Mouse (Mus musculus) heart, postnatal 36 days (tissue): ENCODE measurements at regions not wholly inside any gene's neighbourhood (a gene's known extent, or its start where the extent isn't known, plus 50 kb on each side); places are given as distances from the start of the nearest gene placed in this dataset.

Source experiments
- DNase-seq, 2 experiments: peaks; one replicate each; pipeline ENCODE4 v3.0.0; 2021 to 2022
- intact Hi-C: fragments of 180-260 bp; cut with DNase I; formaldehyde crosslinking; loops from one replicate; pipeline ENCODE4 v1.15.1; 2025

- intact Hi-C loops: no loop called here
- no peak for DNase-seq
Measured at GRCm38 (mm10) chr13:118849541-118849940, 179.9 kb downstream of the Fgf10 start.

GRCm38 (mm10) chr13:118850708-118851107, 181.1 kb downstream of the Fgf10 start:
- DNase-seq: no peak
- intact Hi-C loops: no loop called here

GRCm38 (mm10) chr13:118886339-118886810, 216.8 kb downstream of the Fgf10 start:
- intact Hi-C loops: no loop called here
- no peak for DNase-seq

- no peak for DNase-seq
- intact Hi-C loops: no loop called here
Measured at GRCm38 (mm10) chr13:118895079-118895478, 225.5 kb downstream of the Fgf10 start.

- intact Hi-C loops: no loop called here
- no peak for DNase-seq
Measured at GRCm38 (mm10) chr13:118901950-118902349, 232.4 kb downstream of the Fgf10 start.

- intact Hi-C loops: no loop called here
- no peak for DNase-seq
Measured at GRCm38 (mm10) chr13:118910351-118910750, 240.8 kb downstream of the Fgf10 start.

- peak in 1 of 2 experiments; percentile 3 for DNase-seq
- intact Hi-C loops: no loop called here
Measured at GRCm38 (mm10) chr13:118940786-118941185, 271.2 kb downstream of the Fgf10 start.

GRCm38 (mm10) chr13:118966120-118966676, 296.6 kb downstream of the Fgf10 start:
- intact Hi-C loops: no loop called here
- DNase-seq: no peak

DNA sequence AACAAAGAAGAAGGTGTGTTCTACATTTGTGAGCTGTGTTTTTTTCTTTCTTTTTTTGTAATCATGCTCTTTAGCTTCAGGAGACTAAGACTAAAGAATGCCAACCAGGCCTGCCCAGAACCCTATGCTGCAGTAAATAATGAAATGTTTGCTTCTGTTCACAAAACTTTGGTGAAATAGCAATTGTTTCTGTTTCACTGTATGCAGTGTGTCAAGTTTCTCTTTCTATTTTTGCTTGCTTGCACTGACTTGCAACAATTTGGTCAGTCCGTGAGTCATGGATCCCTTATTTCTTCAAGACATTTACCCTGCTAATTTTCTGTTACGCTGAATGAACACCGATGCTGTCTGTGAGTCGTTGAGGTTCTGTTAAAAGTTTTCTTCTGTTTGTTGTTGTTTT, 298.1 kb downstream of the Fgf10 start:
- intact Hi-C loops: no loop called here
- no peak for DNase-seq

DNA sequence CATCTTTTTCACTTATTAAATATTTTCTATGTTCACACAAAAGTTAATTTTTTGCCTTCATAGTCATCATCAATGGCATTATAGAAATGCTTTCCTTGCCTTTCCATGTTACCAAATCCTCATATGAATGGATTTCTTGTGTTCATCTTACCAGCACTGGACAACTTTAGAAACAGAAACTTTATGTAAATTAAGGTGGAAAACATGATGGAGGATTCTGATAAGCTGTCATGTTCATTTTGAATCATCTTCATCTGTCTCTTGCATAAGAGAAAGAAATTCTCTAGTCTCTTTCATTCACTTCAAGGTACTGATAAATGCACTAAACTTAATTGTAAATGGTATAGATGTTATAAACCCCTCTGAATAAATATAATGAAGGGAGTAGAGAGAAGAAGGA, 305.4 kb downstream of the Fgf10 start:
- DNase-seq: no peak
- intact Hi-C loops: no loop called here

DNA sequence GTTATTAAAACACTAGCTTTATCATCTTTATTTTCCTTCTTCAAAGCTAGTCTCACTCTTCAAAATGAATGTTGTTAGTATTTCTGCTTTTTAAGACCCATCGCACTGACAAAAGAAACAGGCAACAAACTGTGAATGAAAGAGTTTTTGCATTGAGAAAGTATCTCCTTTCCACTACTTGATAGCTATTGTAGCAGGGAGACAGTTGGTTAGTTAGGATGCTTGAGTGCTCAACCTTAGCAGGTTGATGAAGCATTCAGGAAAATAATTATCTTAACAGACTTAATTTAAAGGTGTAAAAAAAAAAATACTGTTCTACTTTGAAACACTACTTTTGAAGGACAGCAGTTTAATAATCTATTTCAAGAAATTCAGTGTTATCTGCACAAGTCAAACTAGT, 305.9 kb downstream of the Fgf10 start:
- no peak for DNase-seq
- intact Hi-C loops: no loop called here

DNA sequence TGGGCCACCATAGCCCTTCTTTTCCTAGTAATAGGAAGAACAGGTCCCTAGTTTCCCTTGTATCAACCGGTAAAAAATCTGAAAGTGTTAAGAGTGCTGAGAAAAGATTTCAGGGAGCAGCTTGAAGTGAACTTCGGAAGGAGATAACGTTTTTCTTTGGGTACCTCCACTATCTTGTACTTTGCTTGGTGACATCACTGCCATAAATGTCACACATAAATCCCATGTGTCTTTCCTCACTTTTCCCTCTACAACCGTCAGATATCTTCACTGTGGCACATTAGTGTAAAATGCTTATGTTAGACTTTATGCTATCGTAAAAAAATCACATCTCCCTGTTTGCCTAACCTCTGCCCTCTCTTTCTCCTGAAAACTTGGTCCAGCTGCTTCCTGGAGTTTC, 309.9 kb downstream of the Fgf10 start:
- DNase-seq: no peak
- intact Hi-C loops: no loop called here

DNA sequence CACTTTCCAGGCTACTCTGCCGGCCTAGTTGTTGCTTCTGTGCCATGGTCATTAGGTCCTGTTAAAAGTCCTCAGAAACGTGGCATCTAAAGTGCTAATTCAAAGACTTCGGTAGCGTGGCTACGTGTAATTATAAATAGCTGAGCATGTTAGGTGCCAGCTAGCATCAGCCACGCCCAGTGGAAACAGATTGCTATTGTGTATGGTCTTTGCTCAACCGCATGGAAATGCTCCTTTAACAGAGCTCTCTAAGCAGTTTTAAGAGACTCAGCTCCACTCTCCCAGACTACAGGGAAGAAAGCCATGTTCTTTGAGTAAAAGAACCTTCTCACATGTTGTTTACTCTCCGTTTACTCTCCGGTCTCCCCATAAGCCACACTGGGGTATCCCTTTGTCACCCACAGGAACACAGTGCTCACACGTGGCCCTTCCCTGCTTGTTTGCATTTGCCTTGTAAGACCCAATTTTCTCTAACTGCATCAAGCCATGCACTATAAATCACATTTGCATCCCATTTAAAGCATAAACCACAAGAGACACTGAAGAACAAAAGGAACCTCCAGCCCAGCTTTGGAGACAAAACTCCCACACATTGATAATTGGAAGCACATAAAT, 311.7 kb downstream of the Fgf10 start:
- DNase-seq: no peak
- intact Hi-C loops: no loop called here

- intact Hi-C loops: no loop called here
- no peak for DNase-seq
Measured at GRCm38 (mm10) chr13:118985285-118985684, 315.7 kb downstream of the Fgf10 start.

DNA sequence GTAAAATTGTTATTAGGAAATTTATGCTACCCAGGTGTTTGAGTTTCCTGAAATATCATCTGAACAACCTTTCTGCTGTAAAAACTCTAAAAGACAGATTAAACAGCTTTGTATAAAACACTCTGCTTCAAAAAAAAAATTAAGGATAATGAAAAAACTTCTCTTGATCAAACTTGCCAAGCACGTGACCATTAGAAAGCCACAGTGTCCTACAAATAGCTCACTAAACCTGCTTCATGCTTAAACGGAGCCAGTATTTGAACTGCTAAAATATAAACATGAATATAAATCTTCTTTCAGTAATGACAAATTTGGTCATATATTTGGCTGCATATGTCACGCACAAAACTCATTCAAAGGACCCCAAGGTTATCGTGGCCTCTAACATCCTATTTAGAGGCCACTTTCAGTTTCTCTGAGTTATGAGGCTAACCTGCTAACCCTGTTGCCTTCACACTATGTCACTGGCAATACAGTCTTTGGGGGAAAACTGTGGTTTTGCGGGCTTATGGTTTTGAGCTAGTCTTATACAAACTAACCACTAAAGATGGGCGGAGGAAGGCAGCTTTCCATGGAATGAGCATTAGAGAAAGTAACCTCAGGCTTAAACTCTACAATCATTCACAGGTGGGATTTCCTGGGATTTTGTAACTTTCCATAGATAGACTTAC, 355.8 kb downstream of the Fgf10 start:
- no peak for DNase-seq

GRCm38 (mm10) chr13:119039616-119040015, 370.0 kb downstream of the Fgf10 start:
- intact Hi-C loops: no loop called here
- no peak for DNase-seq

More for the DNA sequence above, 355.8 kb downstream of the Fgf10 start:
- intact Hi-C loops: no loop called here

DNA sequence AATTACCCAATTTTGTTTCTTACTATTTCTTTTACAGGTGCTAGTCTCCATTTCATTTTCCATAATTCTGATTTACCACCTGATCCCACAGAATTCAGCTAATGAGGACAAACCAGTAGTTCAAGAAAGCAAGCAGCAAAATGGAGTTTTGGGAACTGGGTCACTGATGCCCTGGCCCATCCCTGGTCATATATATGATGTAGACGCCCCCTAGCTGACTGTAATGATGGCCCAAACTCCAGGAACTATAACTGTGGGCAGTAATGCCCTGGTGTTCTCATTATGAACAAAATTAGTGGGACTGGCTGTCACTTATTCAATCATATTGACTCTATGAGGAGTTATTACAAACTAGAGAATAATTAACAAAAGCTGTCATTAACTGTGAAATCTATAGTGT, 375.5 kb downstream of the Fgf10 start:
- DNase-seq: no peak
- intact Hi-C loops: no loop called here

DNA sequence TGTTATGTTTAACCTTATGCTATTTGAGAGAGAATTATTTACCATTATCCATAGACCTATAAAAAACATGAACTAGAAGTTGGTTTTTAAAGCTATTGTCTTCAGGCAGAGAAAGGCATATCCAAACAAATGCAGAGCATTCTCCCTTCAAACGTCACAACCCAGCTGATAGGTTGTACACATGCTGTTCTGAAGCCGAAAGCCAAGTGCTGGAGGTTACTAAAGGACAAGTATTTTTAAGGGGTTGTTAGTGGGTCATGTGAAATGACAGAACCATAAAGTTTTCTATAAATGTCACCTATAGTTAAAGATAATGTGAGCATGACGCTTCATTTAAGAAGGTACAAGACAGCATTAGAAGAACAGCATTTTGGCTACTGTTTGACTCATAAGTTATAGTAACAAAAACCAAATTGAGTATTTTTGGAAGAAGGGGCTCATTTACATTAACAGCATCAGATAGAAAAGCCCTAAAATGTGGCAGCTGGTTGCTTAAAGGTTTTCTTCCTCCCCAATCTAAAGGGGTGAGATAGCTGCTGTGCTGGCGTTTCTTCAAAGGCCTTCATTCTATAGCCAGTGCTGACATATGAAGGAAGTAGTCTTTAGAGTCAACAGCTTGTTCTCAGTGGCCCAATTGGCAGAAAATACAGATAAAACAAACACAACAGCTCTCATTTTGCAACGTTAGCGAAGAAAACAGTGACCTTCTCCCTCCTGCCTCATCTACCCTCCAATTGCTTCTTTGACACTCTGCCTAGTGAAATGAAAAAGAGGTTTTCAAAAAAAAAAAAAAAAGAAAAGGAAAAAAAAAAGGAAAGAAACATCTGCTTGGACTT, 359.4 kb upstream of the Paip1 start:
- no peak for DNase-seq
- intact Hi-C loops: no loop called here

DNA sequence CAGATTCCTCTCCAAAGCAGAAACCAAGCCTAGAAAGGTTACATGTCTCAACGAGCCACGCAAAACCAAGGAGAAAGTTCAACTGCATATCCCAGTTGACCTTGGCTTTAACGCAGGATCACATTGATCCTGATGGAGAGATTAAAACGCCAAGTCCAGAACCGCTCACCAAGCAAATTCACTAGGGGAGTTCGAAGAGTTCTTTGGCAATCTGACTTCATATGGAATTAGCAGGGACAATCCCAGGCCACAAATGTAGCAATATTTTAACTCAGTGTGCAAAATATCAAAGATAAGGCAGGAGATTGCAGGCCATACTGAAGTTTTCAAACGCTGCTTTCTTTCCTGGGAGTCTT, 358.8 kb upstream of the Paip1 start:
- DNase-seq: no peak
- intact Hi-C loops: no loop called here

DNA sequence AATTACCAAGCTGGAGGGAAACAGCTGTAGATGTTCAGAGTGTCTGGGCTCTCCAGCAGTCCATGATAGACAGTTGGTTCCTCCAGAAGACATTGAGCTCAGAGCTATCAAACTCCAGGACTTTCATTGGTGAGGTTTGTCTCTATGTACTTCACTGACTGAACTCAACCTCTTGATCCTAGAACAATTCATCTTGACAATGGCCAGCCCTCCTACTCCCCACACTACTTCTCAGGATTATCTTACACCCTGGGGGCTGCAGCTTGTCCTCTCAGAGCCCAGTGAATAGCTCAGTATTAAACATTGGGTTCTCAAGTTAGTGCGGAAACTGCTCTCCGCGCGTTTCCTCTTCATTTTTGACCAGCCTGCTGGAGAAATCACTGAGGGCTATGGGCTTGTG, 349.2 kb upstream of the Paip1 start:
- no peak for DNase-seq
- intact Hi-C loops: no loop called here

DNA sequence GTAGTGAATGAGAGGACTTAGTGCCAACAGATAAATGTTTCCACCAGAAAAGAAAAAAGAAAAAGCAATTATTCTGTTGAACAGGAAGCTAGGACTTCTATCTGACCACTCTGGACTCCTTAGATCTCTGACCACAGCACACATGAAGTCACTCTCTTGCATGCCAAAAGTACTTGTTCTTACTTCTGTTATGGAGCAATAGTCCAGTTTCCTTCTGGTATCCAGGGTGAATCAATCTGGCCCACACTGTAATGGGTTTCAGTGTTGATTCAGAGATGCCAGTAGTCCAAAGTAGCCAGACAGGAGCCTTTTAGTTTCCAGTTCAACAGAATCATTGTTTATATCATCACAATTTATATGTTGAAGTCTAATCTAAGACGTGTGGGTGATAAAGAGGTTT, 346.7 kb upstream of the Paip1 start:
- intact Hi-C loops: no loop called here
- DNase-seq: no peak
